25 mouse cellular contexts compared by ENCODE assay signal in the genomic region with DNA sequence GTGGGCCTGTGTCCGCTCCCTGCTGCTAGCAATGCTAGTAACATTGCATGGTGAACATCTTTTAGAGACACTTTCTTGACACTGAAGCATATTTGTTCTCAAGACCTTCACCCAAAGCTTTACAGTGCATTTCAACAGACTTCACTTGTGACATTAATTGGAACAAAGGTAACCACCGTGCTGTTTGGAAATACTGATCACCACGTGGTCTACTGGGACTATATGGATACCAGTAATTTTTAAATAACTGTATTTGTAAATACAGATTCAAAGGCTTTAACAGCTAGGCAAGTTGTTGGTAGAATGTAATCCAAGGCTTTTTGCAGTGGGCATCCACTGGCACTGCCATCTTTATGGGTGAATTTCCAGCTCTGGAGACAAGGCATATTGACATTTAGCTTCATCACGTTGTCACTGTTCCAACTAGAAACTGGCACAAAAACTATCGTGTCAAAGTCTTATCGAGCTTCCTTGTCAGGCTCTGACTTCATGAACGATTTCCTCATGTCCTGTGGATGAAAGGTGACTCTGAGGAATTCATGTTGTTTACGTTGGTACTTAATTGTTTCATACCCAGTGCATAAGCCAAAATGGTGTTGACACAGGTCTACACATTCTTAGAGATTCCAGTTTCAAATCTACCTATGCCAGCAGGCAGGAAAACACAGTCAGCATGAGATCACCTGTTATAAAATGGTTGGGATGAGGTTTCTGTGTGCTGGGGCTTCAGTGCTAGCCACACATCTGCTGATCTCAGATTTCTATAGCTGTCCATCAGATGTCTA. TPM values are rescaled to one million over a fixed set of nuclear protein-coding genes. Genes with fewer than 3 reads are reported as not detected.
DNase-seq lines count a peak whose midpoint lies in the region; ATAC-seq and TF ChIP-seq lines count a peak whose summit lies in the region.
"Had no signal": no experiment of that assay in that cellular context is flagged by ENCODE, and none has a peak within 500 bp of the region (broad histone marks: within the 10 kb centered on the region; RNA-seq: fewer than 3 reads in every experiment).

No protein-coding gene starts in this region.

- H3K27ac ChIP-seq in liver, postnatal 0 days (ENCODE audit: low read depth) = no peak overlapping the region
- H3K27ac ChIP-seq: forebrain, embryonic 10.5 days; forebrain, embryonic 13.5 days; gastrocnemius, adult 2 months; hindbrain, embryonic 10.5 days; hindbrain, embryonic 13.5 days; intestine, embryonic 15.5 days had no signal

- no peaks in the 10 kb centered on the region for H3K4me1 ChIP-seq in liver, postnatal 0 days (ENCODE audit: insufficient read depth)
- H3K4me1 ChIP-seq: forebrain, embryonic 10.5 days; forebrain, embryonic 13.5 days; hindbrain, embryonic 10.5 days; hindbrain, embryonic 13.5 days; intestine, embryonic 15.5 days had no signal

- H3K4me3 ChIP-seq in liver, postnatal 0 days (ENCODE audit: low read depth, low read length) = no peak overlapping the region
- H3K4me3 ChIP-seq: forebrain, embryonic 10.5 days; forebrain, embryonic 13.5 days; gastrocnemius, adult 2 months; hindbrain, embryonic 10.5 days; hindbrain, embryonic 13.5 days; intestine, embryonic 15.5 days had no signal

- peak; percentile 43 for ATAC-seq in liver, postnatal 0 days
- ATAC-seq: forebrain, embryonic 13.5 days; forebrain, embryonic 16.5 days; hindbrain, embryonic 16.5 days; intestine, embryonic 15.5 days; Patski had no signal

- no peak overlapping the region for H3K4me2 ChIP-seq in liver, postnatal 0 days (ENCODE audit: low read depth, low read length)
- H3K4me2 ChIP-seq: forebrain, embryonic 13.5 days; heart, embryonic 11.5 days; hindbrain, embryonic 13.5 days; intestine, embryonic 15.5 days had no signal

- intact Hi-C loops in heart, postnatal 36 days (cut with DNase I) = no loop called here

- DNase-seq in adrenal gland, postnatal 10 days = peak; percentile 30
- DNase-seq in adrenal gland, postnatal 4 days (ENCODE audit: low spot score in 2 of 2) = no peak
- DNase-seq in liver, postnatal 0 days = no peak
- DNase-seq in liver = no peak
- DNase-seq in lung, postnatal 36 days = peak; percentile 19
- DNase-seq in lung, postnatal 14 days = no peak
- no peak for DNase-seq in heart, postnatal 36 days
- DNase-seq: B cell, adult 2 months; cerebellum, adult 11-12 months; cerebellum, adult 8-10 months; cerebellum, postnatal 10 days; gastrocnemius, adult 2 months; gastrocnemius, postnatal 14 days; heart, adult 11 months had no signal

- H3K27me3 ChIP-seq in liver, postnatal 0 days (ENCODE audit: insufficient read depth, low read length) = no peaks in the 10 kb centered on the region
- H3K27me3 ChIP-seq: CH12.LX; forebrain, embryonic 13.5 days; hindbrain, embryonic 13.5 days; intestine, embryonic 15.5 days; Patski had no signal

- no peaks in the 10 kb centered on the region for H3K9me3 ChIP-seq in liver, postnatal 0 days (ENCODE audit: low read length)
- H3K9me3 ChIP-seq: forebrain, embryonic 10.5 days; forebrain, embryonic 13.5 days; G1E; hindbrain, embryonic 10.5 days; hindbrain, embryonic 13.5 days; intestine, embryonic 15.5 days had no signal

- no peak overlapping the region for H3K9ac ChIP-seq in liver, postnatal 0 days (replicated peaks)
- H3K9ac ChIP-seq: forebrain, embryonic 13.5 days; hindbrain, embryonic 13.5 days; intestine, embryonic 15.5 days had no signal

- peak; percentile 18; the same call in 1 of the 2 replicates for TF ChIP-seq EP300 in liver, postnatal 0 days (IDR thresholded peaks at IDR 0.05; ENCODE audit: low read depth)

- TF ChIP-seq CTCF in liver, postnatal 0 days (IDR thresholded peaks at IDR 0.05; ENCODE audit: low read depth) = no peak

- no peaks in the 10 kb centered on the region for H3K36me3 ChIP-seq in liver, postnatal 0 days (replicated peaks; ENCODE audit: insufficient read depth, low read length)
- H3K36me3 ChIP-seq: forebrain, embryonic 10.5 days; G1E; hindbrain, embryonic 10.5 days; hindbrain, embryonic 13.5 days; intestine, embryonic 15.5 days had no signal

- 59% methylated on average over 8 of the region's 8 CpGs for WGBS in liver, postnatal 0 days (ENCODE audit: insufficient replicate concordance)

RNA-seq across cellular contexts. Expression of gene Ccnl1, which starts 30.9 kb away (rescaled TPM):
- 10 to 100 TPM; 91.1 to 99.3 TPM for total RNA-seq in adrenal gland, postnatal 10 days (2021)
- total RNA-seq in adrenal gland, postnatal 4 days (2021) = 100 to 1,000 TPM; 109 to 117 TPM
- polyA plus RNA-seq in liver, postnatal 0 days (2015; fragmentation: Nextera tagmentation; extraction: Ambion mirVana) = 33.1 and 38.1 TPM in 2 replicates
- total RNA-seq in heart, postnatal 36 days (2021) = 10 to 100 TPM; 19.2 to 21.6 TPM

Comparison
In these comparisons a context has a peak if more than half of its experiments do, and no peak if none do; other contexts are left out.
1. DNase-seq: peak in adrenal gland, postnatal 10 days (single experiment) and lung, postnatal 36 days (single experiment); none in adrenal gland, postnatal 4 days (0 of 2), liver, postnatal 0 days (single experiment), liver (single experiment), lung, postnatal 14 days (single experiment) and heart, postnatal 36 days (0 of 2).
2. RNA of gene Ccnl1, which starts 30.9 kb away (total RNA-seq): 109 to 117 TPM in adrenal gland, postnatal 4 days and 91.1 to 99.3 TPM in adrenal gland, postnatal 10 days; 19.2 to 21.6 TPM in heart, postnatal 36 days; every median in the first group is over 4 times any median in the second.